Mouse (Mus musculus) CD4-positive, CD25-positive, alpha-beta regulatory T cell, adult 4 months (primary cell): ENCODE results near the gene Zfp109. TPM values are rescaled to one million over a fixed set of nuclear protein-coding genes. Genes with fewer than 3 reads are reported as not detected.
A peak's percentile ranks its signal among the peaks of the same experiment; 100 is the strongest.

Source experiments
- ATAC-seq: one replicate; pipeline ENCODE4 v1.8.0; 2017
- polyA plus RNA-seq, 2 experiments: library from polyadenylated mRNA; unstranded; fragments of 100-300 nt; shearing (Covaris generic); gene quantifications; one replicate each; pipeline ENCODE4 v1.2.1; 2017

Zfp109 gene
- polyA plus RNA-seq, 2 experiments from 2014 or later = 2.2 to 3.7 TPM

DNA sequence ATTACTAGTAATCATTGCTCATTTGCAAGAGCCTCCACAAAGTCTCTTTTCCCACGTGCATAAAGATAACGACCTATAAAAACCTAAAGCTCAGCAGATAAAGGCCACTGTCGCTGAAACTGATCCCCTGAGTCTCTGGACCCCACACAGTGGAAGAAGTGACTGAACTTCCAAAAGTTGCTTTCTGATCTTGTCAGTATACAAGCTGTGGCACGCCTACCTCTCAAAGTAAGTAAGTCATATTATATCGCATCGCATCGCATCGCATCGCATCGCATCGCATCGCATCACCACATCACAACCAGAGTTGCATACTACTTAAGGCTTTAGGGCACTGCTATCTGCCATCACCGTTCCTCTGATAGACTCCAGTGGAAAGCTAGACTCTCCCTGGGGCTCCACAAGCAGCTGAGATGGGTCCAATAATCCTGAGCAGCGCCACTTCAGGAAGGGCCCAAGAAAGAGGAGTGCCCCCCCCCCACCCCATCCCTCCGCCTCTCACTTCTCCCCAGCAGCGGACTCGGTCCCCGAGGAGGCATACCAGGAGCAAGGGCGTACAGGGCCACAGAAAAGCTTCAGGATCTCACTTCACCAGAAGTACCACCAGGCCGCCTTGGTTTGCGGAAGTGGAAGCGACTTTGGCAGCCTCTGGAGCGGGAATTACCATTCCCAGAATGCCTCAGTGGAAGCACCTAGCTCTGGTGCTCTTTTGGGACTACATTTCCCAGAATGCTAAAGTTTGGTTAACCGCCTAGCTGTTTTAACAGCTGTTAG is 29.7 kb downstream of the Zfp109 start:
- ATAC-seq = peak; percentile 47

- no peak for ATAC-seq
Observed at GRCm38 (mm10) chr7:24196961-24197360, 40.4 kb downstream of the Zfp109 start.

- ATAC-seq = no peak
Observed at GRCm38 (mm10) chr7:24193157-24193556, 44.2 kb downstream of the Zfp109 start.

- ATAC-seq = no peak
Observed at GRCm38 (mm10) chr7:24191361-24191760, 46.0 kb downstream of the Zfp109 start.

DNA sequence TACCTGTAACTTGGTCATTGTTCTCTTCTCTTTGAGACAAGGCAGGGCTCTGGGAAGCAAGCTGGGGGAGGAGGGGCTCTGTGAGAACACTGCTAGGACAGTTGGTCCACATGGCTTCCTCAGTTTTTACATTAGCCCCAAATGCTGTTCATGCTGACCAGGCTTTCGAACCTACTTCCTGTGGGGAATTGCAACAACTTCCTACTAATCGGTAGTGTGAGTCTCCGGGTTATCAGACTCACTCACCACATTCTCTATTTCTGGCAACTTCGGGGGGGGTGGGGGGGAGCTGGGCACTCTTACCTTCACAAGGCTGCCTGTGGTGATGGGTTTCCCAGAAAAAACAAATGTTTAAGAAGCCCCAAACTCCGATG is 47.8 kb downstream of the Zfp109 start:
- no peak for ATAC-seq

DNA sequence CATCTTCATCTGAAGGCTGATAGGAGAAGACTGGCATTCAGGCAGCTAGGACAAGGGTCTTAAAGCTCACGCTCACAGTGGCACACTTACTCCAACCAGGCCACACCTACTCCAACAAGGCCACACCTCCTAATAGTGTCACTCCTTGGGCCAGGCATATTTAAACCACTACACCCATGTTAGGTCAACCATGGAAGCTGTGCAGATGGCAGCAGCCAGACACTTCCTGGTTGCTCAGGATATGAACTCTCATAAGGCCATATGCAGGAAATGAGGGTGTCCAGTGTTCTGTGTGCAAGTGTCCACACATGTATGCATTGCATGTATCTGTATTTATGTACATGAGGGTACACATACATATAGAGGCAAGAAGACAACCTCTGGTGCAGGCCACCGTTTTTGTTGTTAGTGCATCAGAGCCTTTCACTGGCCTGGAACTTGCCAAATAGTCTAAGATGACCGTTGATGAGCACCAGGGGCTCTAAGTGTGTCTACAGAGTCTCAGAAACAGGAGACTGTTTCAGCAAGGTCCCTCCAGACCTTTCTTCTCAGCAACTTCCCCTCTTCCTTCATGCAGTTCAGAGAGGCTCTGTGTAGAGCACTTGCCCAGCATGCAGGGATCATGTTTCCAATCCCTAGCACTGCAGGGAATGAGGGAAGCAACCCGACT is 48.3 kb downstream of the Zfp109 start:
- ATAC-seq = no peak

- no peak for ATAC-seq
Observed at GRCm38 (mm10) chr7:24187611-24188010, 49.7 kb downstream of the Zfp109 start.

Other genes with a start within 250 kb of the Zfp109 start
- gene V1rd19, start 235.9 kb downstream of the Zfp109 start, polyA plus RNA-seq = not detected
- under 1 TPM in 1 of 2 experiments, not detected in 1; 0.05 TPM for gene Vmn1r183, start 184.3 kb downstream of the Zfp109 start, polyA plus RNA-seq
- gene Zfp180, start 155.6 kb downstream of the Zfp109 start, polyA plus RNA-seq = 10 to 100 TPM; 21.5 to 23.8 TPM
- gene Zfp112, start 125.2 kb downstream of the Zfp109 start, polyA plus RNA-seq = 1 to 10 TPM; 1.3 to 2.4 TPM
- 10 to 100 TPM; 13.8 to 21.0 TPM for gene Zfp235, start 103.4 kb downstream of the Zfp109 start, polyA plus RNA-seq
- gene Zfp114, start 62.5 kb downstream of the Zfp109 start, polyA plus RNA-seq = 1 to 10 TPM in 1 of 2 experiments, under 1 TPM in 1; 0.73 to 1.8 TPM
- 1 to 10 TPM in 1 of 2 experiments, under 1 TPM in 1; 0.61 to 1.3 TPM for gene Zfp111, start 26.1 kb downstream of the Zfp109 start, polyA plus RNA-seq
- gene Zfp108, start 17.2 kb upstream of the Zfp109 start, polyA plus RNA-seq = under 1 TPM in 1 of 2 experiments, not detected in 1; 0.70 TPM
- gene Zfp93, start 32.9 kb upstream of the Zfp109 start, polyA plus RNA-seq = 1 to 10 TPM; 2.5 to 2.9 TPM
- 10 to 100 TPM; 19.4 to 27.8 TPM for gene Zfp61, start 63.7 kb upstream of the Zfp109 start, polyA plus RNA-seq
- 10 to 100 TPM; 10.6 to 13.8 TPM for gene Zfp94, start 79.1 kb upstream of the Zfp109 start, polyA plus RNA-seq
- not detected for gene Tescl, start 96.4 kb upstream of the Zfp109 start, polyA plus RNA-seq
- gene Lypd5, start 111.6 kb upstream of the Zfp109 start, polyA plus RNA-seq = under 1 TPM in 1 of 2 experiments, not detected in 1; 0.19 TPM
- 100 to 1,000 TPM; 130 to 152 TPM for gene Kcnn4, start 132.7 kb upstream of the Zfp109 start, polyA plus RNA-seq
- gene Smg9, start 162.1 kb upstream of the Zfp109 start, polyA plus RNA-seq = 10 to 100 TPM; 27.9 to 29.4 TPM
- gene Irgc1, start 214.7 kb upstream of the Zfp109 start, polyA plus RNA-seq = under 1 TPM; 0.35 to 0.56 TPM
- 1 to 10 TPM in 1 of 2 experiments, under 1 TPM in 1; 0.66 to 5.8 TPM for gene Plaur, start 224.9 kb upstream of the Zfp109 start, polyA plus RNA-seq
- gene Cadm4, start 244.5 kb upstream of the Zfp109 start, polyA plus RNA-seq = not detected